Mouse (Mus musculus) hindbrain, postnatal 0 days (tissue): ENCODE measurements around the gene Gpr149. TPM values are rescaled to one million over a fixed set of nuclear protein-coding genes. Genes with fewer than 3 reads are reported as not detected.

Experiments
- ATAC-seq: fragments of 200-750 bp; cut with Nextera tagmentation; 2 replicates; pipeline ENCODE4 v1.8.0; 2017; ENCODE audit warnings: mild to moderate bottlenecking, moderate TSS enrichment, moderate library complexity
- DNase-seq: peaks from one replicate; pipeline ENCODE4 v3.0.0-alpha.2; 2015; ENCODE audit warnings: low spot score
- H3K27ac ChIP-seq: fragments of 300-500 bp; sonication (generic); 2 replicates; pipeline ENCODE4 v1.5.1; 2014; ENCODE audit warnings: mild to moderate bottlenecking
- H3K27me3 ChIP-seq: fragments of 300-500 bp; sonication (generic); 2 replicates; pipeline ENCODE4 v1.6.1; 2014; ENCODE audit warnings: low read length, mixed read lengths; ENCODE audit not compliant: insufficient read depth
- H3K36me3 ChIP-seq: fragments of 300-500 bp; sonication (generic); 2 replicates; pipeline ENCODE4 v1.6.1; 2014; ENCODE audit warnings: low read length, mixed read lengths; ENCODE audit not compliant: insufficient read depth
- H3K4me1 ChIP-seq: fragments of 300-500 bp; sonication (generic); 2 replicates; pipeline ENCODE4 v1.6.1; 2014; ENCODE audit warnings: antibody characterized with exemption, low read length, mixed read lengths; ENCODE audit not compliant: insufficient read depth
- H3K4me2 ChIP-seq: fragments of 300-500 bp; sonication (generic); 2 replicates; pipeline ENCODE4 v1.6.1; 2014; ENCODE audit warnings: low read depth, mild to moderate bottlenecking, low read length, moderate library complexity, mixed read lengths
- H3K4me3 ChIP-seq: fragments of 300-500 bp; sonication (generic); 2 replicates; pipeline ENCODE4 v1.5.1; 2014; ENCODE audit warnings: low read length
- H3K9ac ChIP-seq: fragments of 300-500 bp; sonication (generic); replicated peaks from 2 replicates; pipeline ENCODE4 v1.6.1; 2014; ENCODE audit warnings: mild to moderate bottlenecking, low read length, moderate library complexity, mixed read lengths
- H3K9me3 ChIP-seq: fragments of 300-500 bp; sonication (generic); 2 replicates; pipeline ENCODE4 v1.6.1; 2016; ENCODE audit warnings: low read length, mixed read lengths
- CTCF ChIP-seq: IDR thresholded peaks from 2 replicates; pipeline ENCODE4 v1.5.1; 2016; ENCODE audit warnings: antibody characterized with exemption, control low read depth, low read depth
- WGBS: fragments of 180-500 bp; shearing (Covaris S2); extraction: QIAGEN DNeasy Blood & Tissue Kit; methylation state at CpG from one replicate; pipeline ENCODE4 v1.1.7; 2014; 5-methylcytosine and 5-hydroxymethylcytosine counted together
- polyA plus RNA-seq: library from polyadenylated mRNA; unstranded; fragments of >200 nt; fragmentation: Nextera tagmentation; extraction: Ambion mirVana; gene quantifications from 2 replicates; pipeline ENCODE4 v1.2.1, GENCODE M21; 2015
- total RNA-seq: library from RNA; depleted of rRNA; stranded (reverse); fragments of >200 nt; gene quantifications from 2 replicates; pipeline ENCODE4 v1.2.3, GENCODE M21; 2014; rRNA removed

Gene Gpr149
- total and polyA plus RNA-seq, 2 experiments from 2014 or later, result 4.1 TPM

DNA sequence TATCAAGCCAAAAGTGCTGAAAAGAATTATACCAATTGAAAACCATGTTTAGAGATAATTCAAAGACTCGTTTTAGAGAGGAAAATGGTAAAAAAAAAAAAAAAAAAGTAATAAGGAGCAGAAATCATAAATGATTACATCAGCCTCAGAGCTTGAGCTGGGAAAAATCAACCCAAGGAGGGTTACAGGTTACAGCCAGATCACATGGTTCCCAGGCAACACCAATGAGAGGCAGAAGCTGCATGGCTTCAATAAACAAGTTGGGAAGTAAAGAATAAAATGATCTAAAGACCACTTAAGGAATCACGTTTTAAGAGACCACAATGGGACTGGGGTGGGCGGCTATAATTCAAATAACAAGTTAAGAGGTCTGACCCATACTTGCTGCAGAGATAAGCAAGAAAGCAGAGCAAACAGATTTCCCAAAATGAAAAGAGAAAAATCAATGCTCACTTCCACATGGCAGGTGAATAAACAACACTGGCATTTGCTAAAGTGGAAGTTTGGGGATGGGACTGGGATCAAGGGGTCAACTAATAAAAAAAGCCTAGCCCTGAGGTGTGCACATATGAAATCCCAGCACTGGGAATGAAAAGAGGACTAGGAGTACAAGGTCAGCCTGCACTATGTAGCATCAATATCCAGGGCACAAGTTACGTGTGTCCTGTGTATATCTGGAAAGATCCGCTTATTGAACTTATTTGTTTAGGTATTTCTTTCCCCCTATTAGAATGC is 99.6 kb downstream of the Gpr149 start:
- no peak for ATAC-seq
- 75% methylated on average over 5 of the region's 5 CpGs for WGBS
- no peak for DNase-seq

DNA sequence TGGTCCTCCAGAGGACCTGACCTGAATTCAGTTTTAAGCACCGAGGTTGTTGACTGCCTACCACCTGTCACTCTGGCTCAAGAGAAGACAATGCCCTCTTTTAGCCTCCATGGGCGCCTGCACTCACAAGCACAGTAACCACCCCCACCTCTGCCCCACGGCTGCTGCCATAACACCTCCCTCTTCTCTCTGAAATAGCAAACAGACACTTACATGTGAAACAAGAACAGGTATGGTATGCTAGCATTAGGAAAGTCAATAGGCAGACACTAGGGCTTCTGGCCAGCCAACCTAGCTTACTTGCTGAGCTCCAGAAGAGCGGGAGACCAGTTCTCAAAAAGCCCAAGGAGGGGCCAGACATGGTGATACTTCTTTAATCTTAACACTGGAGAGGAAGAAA is 105.6 kb downstream of the Gpr149 start:
- no peak overlapping the region for H3K27ac ChIP-seq
- H3K36me3 ChIP-seq, result peaks cover 28% of the 10 kb centered on the region
- H3K4me2 ChIP-seq, result no peak overlapping the region
- no peak for ATAC-seq
- TF ChIP-seq CTCF, result no peak
- H3K27me3 ChIP-seq, result no peaks in the 10 kb centered on the region
- H3K9ac ChIP-seq, result no peak overlapping the region
- H3K9me3 ChIP-seq, result no peaks in the 10 kb centered on the region
- no peak for DNase-seq
- 69% methylated on average over 4 of the region's 4 CpGs for WGBS
- H3K4me3 ChIP-seq, result no peak overlapping the region
- no peaks in the 10 kb centered on the region for H3K4me1 ChIP-seq

More for the DNA sequence above, 99.6 kb downstream of the Gpr149 start:
- TF ChIP-seq CTCF, result no peak
- Histone ChIP-seq H3K9ac (no peak overlapping the region; the same call in 1 of the 2 replicates), H3K4me1 (peaks cover 6% of the 10 kb centered on the region), H3K27ac (no peak overlapping the region), H3K9me3 (no peaks in the 10 kb centered on the region), H3K4me2 (peak overlapping the region; percentile 74), H3K36me3 (peaks cover 9% of the 10 kb centered on the region; the same call in 1 of the 2 replicates), H3K4me3 (peak overlapping the region; percentile 88), H3K27me3 (no peaks in the 10 kb centered on the region)

- Histone ChIP-seq H3K27ac (no peak overlapping the region), H3K9ac (no peak overlapping the region), H3K4me2 (no peak overlapping the region), H3K9me3 (no peaks in the 10 kb centered on the region), H3K4me1 (no peaks in the 10 kb centered on the region), H3K27me3 (no peaks in the 10 kb centered on the region), H3K36me3 (peaks cover 39% of the 10 kb centered on the region), H3K4me3 (no peak overlapping the region)
- 78% methylated on average over 6 of the region's 6 CpGs for WGBS
- no peak for TF ChIP-seq CTCF
- no peak for DNase-seq
- ATAC-seq, result no peak
Measured at GRCm38 (mm10) chr3:62492568-62492967, 112.4 kb downstream of the Gpr149 start.

DNA sequence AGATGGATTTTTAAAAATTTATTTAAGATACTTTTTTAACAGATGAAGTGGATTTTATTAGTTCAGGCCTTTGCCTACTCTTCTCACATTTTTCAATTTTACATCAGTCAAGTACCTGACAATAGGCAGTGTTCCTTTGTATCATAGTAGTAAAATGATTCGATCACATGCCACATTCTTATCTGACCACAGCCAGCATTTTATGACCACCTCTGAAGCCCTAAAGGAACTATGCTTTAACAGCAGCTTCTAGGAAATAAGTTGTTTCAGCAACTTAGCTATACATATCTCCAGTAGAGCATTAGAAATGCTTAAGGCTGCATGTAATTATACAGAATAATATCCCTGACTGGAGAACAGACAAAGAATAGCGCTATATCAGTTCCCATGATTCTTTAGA is 120.6 kb downstream of the Gpr149 start:
- no peak for ATAC-seq
- H3K4me3 ChIP-seq, result no peak overlapping the region
- TF ChIP-seq CTCF, result no peak

More for the DNA sequence above, 120.6 kb downstream of the Gpr149 start:
- no peak overlapping the region for H3K27ac ChIP-seq
- H3K27me3 ChIP-seq, result no peaks in the 10 kb centered on the region
- 95% methylated on average over 2 of the region's 2 CpGs for WGBS
- peaks cover 18% of the 10 kb centered on the region for H3K36me3 ChIP-seq
- no peak overlapping the region for H3K4me2 ChIP-seq
- no peak for DNase-seq
- H3K9me3 ChIP-seq, result no peaks in the 10 kb centered on the region
- H3K4me1 ChIP-seq, result no peaks in the 10 kb centered on the region
- no peak overlapping the region for H3K9ac ChIP-seq

Other genes starting within 250 kb of the Gpr149 start
- gene Dhx36, start 98.1 kb downstream of the Gpr149 start, total RNA-seq, result 47.4 and 47.9 TPM in 2 replicates
- gene Dhx36, start 98.1 kb downstream of the Gpr149 start, polyA plus RNA-seq, result 29.5 and 32.5 TPM in 2 replicates